Mouse (Mus musculus) kidney, adult 2 months (tissue): ENCODE measurements around the gene Aldh3b1. TPM values are rescaled to one million over a fixed set of nuclear protein-coding genes. Genes with fewer than 3 reads are reported as not detected.

Experiments
- DNase-seq: peaks from one replicate; pipeline ENCODE4 v3.0.0; 2021
- H3K27ac ChIP-seq: fragments of 200-500 bp; 2 replicates; pipeline ENCODE4 v1.5.1; 2012; ENCODE audit warnings: low read depth, low read length, control low read depth, inconsistent platforms; ENCODE audit not compliant: insufficient read depth
- H3K27me3 ChIP-seq: fragments of 200-500 bp; replicated peaks from 2 replicates; pipeline ENCODE4 v1.6.1; 2012; ENCODE audit warnings: mild to moderate bottlenecking, moderate library complexity, low read length, inconsistent platforms; ENCODE audit not compliant: control insufficient read depth, insufficient read depth
- H3K36me3 ChIP-seq: fragments of 200-500 bp; 2 replicates; pipeline ENCODE4 v1.6.1; 2012; ENCODE audit warnings: mild to moderate bottlenecking, moderate library complexity, low read length, inconsistent platforms; ENCODE audit not compliant: control insufficient read depth, insufficient read depth
- H3K4me1 ChIP-seq: fragments of 200-500 bp; 2 replicates; pipeline ENCODE4 v1.6.1; 2011; ENCODE audit warnings: low read length; ENCODE audit not compliant: control insufficient read depth, insufficient read depth
- H3K4me3 ChIP-seq: fragments of 200-500 bp; 2 replicates; pipeline ENCODE4 v1.5.1; 2011; ENCODE audit warnings: mild to moderate bottlenecking, low read depth, low read length, control low read depth; ENCODE audit not compliant: insufficient read depth
- CTCF ChIP-seq: fragments of 200-500 bp; conservative IDR thresholded peaks from 2 replicates; pipeline ENCODE4 v1.5.1; 2011; ENCODE audit warnings: low read depth, mild to moderate bottlenecking, control low read depth, low read length, moderate library complexity, mixed read lengths; ENCODE audit not compliant: insufficient read depth, insufficient read length
- POLR2A ChIP-seq: fragments of 200-500 bp; IDR thresholded peaks from one replicate; pipeline ENCODE4 v1.6.1; 2011; ENCODE audit warnings: low read depth, low read length, control low read depth
- WGBS: fragments of 180-500 bp; shearing (Covaris S2); methylation state at CpG from one replicate; pipeline ENCODE4 v1.1.7; 2018; 5-methylcytosine and 5-hydroxymethylcytosine counted together
- polyA plus RNA-seq: library from polyadenylated mRNA; depleted of rRNA; stranded (reverse); fragments of >200 nt; gene quantifications from 2 replicates; pipeline ENCODE4 v1.2.3, GENCODE M21; 2012

The Aldh3b1 gene
- polyA plus RNA-seq, 1 experiment, result 17.4 TPM

GRCm38 (mm10) chr19:3923586-3923985 lies 6.0 kb downstream of the Aldh3b1 start:
- no peaks in the 10 kb centered on the region for H3K4me1 ChIP-seq
- no peaks in the 10 kb centered on the region for H3K36me3 ChIP-seq
- no peak overlapping the region for H3K4me3 ChIP-seq
- WGBS, result 48% methylated on average over 13 of the region's 13 CpGs
- TF ChIP-seq CTCF, result no peak
- TF ChIP-seq POLR2A, result no peak
- DNase-seq, result peak; percentile 50
- no peaks in the 10 kb centered on the region for H3K27me3 ChIP-seq
- H3K27ac ChIP-seq, result peak overlapping the region; percentile 49

- 56% methylated on average over 10 of the region's 10 CpGs for WGBS
- no peak for TF ChIP-seq POLR2A
- no peak for TF ChIP-seq CTCF
These were observed 6.8 kb downstream of the Aldh3b1 start for GRCm38 (mm10) chr19:3922661-3923371.

DNA sequence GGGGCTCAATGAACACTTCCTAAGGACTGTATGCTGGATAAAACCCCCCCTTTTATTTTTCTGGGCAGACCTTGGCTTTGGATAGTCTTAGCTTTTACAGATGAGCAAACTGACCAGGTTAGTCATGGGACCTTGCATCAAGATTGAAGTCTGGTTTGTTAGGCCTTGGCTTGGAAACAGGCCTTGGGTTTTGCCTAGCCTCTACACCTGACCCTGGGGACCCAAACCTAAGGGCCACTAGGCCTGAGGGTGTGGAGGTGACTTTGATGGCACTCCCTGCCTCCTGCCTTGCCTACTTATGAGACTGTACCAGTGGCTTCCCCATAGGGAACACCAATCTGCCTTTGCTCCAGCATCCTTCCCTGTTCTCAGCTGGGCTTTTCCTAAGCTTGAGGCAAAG lies 9.7 kb downstream of the Aldh3b1 start:
- no peak overlapping the region for H3K4me3 ChIP-seq
- H3K4me1 ChIP-seq, result no peaks in the 10 kb centered on the region
- no peak overlapping the region for H3K27ac ChIP-seq
- no peak for TF ChIP-seq POLR2A
- TF ChIP-seq CTCF, result no peak
- H3K27me3 ChIP-seq, result no peaks in the 10 kb centered on the region
- DNase-seq, result no peak
- no peaks in the 10 kb centered on the region for H3K36me3 ChIP-seq

More at GRCm38 (mm10) chr19:3922661-3923371, 6.8 kb downstream of the Aldh3b1 start:
- no peak for DNase-seq
- no peaks in the 10 kb centered on the region for H3K4me1 ChIP-seq
- no peaks in the 10 kb centered on the region for H3K27me3 ChIP-seq
- H3K4me3 ChIP-seq, result no peak overlapping the region
- H3K36me3 ChIP-seq, result no peaks in the 10 kb centered on the region
- H3K27ac ChIP-seq, result peak overlapping the region; percentile 49; the same call in 1 of the 2 replicates

GRCm38 (mm10) chr19:3916727-3917126 lies 12.9 kb downstream of the Aldh3b1 start:
- H3K27me3 ChIP-seq, result no peaks in the 10 kb centered on the region
- no peak for DNase-seq
- no peak overlapping the region for H3K27ac ChIP-seq
- no peak overlapping the region for H3K4me3 ChIP-seq
- WGBS, result 76% methylated on average over 11 of the region's 11 CpGs
- no peaks in the 10 kb centered on the region for H3K36me3 ChIP-seq
- TF ChIP-seq CTCF (no peak), POLR2A (no peak)
- H3K4me1 ChIP-seq, result peaks cover 5% of the 10 kb centered on the region; the same call in 1 of the 2 replicates

DNA sequence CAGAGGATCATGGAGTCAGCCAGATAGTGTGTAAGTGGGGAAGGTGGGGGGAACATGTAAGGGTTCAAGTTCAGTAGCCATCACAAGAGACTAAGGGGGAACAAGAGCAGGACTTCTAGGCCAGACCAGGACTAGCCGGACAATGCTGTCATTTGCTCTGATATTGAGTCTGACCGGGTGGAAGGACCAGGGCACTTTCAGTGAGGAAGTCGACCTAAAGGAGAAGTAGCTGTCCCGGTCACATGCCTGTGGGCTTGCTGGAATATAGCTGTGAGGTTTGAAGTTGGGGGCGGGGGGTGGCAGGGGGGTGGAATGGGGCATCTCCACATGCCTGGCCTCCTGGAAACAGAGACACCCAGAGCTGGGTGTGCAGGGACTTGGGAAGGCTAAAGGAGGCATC lies 15.1 kb downstream of the Aldh3b1 start:
- no peak for TF ChIP-seq POLR2A
- TF ChIP-seq CTCF, result no peak
- Histone ChIP-seq H3K4me1 (peaks cover 5% of the 10 kb centered on the region; the same call in 1 of the 2 replicates), H3K4me3 (no peak overlapping the region), H3K36me3 (no peaks in the 10 kb centered on the region), H3K27ac (no peak overlapping the region), H3K27me3 (no peaks in the 10 kb centered on the region)
- WGBS, result 92% methylated on average over 5 of the region's 5 CpGs
- DNase-seq, result no peak

DNA sequence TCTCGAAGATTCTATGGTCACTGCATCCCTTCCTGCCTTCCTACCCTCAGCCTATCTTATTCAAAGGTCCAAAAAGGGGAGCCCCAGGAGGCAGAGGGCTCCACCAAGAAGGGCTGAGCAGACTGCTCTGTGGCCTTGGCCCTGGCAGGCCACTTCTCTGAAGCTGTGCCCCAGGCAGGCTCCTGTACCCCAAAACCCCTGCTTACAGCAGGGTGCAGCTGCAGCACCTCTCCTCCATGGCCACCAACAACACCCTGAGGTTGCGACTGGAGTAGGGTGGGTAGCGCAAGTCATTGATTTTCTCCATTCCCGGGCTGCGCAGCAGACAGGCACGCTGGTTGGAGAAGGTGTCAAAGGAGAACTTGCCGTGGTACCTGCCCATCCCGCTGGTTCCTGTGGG lies 15.9 kb downstream of the Aldh3b1 start:
- Histone ChIP-seq H3K27ac (no peak overlapping the region), H3K4me1 (peaks cover 5% of the 10 kb centered on the region; the same call in 1 of the 2 replicates), H3K27me3 (no peaks in the 10 kb centered on the region), H3K4me3 (peak overlapping the region; percentile 61), H3K36me3 (no peaks in the 10 kb centered on the region; the same call in 1 of the 2 replicates)
- WGBS, result 84% methylated on average over 8 of the region's 8 CpGs
- TF ChIP-seq POLR2A (no peak), CTCF (no peak)
- no peak for DNase-seq

- H3K27ac ChIP-seq, result peak within 1 kb of the TSS; percentile 98
- TF ChIP-seq POLR2A (peak; percentile 87), CTCF (0 out of 2 replicates have a peak, but pooled peaks have one; percentile 9)
- under 1% methylated on average over 43 of the region's 43 CpGs for WGBS
These were observed 17.0 kb downstream of the Aldh3b1 start, which contains the start of gene Ndufs8 for GRCm38 (mm10) chr19:3912337-3913204. Gene Ndufs8, minus strand, starts transcription at chr19:3912774.

More at GRCm38 (mm10) chr19:3912337-3913204, 17.0 kb downstream of the Aldh3b1 start, which contains the start of gene Ndufs8:
- Histone ChIP-seq H3K4me1 (peaks cover 12% of the 10 kb centered on the region), H3K4me3 (peak within 1 kb of the TSS; percentile 86), H3K36me3 (no peaks in the 10 kb centered on the region; the same call in 1 of the 2 replicates), H3K27me3 (no peaks in the 10 kb centered on the region)
- peak; percentile 99 for DNase-seq
